Mouse (Mus musculus): Measurements from ENCODE around the gene Slc38a3. TPM values are rescaled to one million over a fixed set of nuclear protein-coding genes. Genes with fewer than 3 reads are reported as not detected.

Slc38a3 gene
- polyA plus RNA-seq, 1 experiment, result not detected

DNA sequence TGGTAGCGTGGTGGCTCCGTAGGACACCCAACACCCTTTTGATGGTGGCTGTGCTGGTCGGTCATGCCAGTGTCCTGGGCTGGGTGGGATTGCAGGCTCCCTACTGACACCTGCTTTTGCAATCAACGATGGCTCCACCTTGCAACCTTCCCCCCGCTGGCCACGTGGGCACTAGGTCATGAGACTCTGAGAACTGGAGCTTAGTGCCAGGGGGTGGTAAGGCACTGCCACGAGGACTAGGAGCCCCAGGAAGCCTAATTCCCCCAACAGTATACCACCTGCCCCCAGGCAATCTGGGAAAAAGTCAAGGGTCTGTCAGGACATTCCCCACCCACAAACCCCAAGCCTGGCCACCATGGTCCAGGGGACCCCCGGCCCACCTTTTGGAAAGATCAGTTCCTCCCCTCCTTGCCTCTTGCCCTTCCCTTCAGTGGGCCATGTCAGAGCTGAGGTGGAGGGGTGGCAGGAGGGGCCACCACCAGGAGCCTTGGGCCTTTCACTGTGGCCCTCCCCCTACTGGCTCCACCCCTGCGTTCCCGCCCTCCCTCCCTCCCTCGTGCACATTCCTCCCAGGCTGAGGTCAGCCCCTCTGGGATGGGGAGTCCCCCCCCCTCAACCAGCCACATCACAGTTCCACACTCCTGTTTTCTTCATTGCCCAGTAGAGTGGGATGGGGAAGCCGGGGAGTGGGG is 60.4 kb downstream of the Slc38a3 start, which contains the start of gene Sema3b:
TSS of gene Sema3b (minus strand) at position 489 of the 692 bp plus-strand sequence.
- no peak for TF ChIP-seq GATA1 (IDR thresholded peaks at IDR 0.05; ENCODE audit: low read length)

DNA sequence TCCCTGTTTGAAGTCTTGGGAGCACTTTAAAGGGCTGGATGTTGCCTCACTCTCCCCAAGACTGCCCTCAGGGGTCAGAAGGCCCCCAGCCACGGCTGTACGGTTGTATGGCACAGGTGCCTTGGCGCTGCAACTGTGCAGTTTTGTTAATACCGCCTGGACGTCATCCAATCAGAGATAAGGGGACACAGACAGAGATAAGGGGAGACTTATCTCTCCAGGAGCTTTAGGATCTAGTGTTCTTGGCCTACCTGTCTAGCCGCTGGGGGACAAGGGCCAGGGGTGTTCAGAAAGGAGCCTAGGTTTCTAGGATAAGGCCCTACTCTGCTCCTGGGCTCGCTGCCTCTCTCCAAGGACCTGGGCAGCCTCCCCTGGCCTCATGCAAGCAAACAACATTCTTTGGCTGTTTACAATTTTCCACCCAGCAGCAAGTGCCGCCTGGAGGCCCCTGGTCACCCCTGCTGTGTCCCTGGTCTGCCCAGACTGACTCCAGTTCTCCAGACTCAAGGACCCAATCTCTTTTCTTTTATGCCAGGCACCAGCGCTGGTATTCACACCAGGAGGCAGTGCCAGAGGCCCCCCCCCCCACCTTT is 61.6 kb downstream of the Slc38a3 start:
- no peak for TF ChIP-seq GATA1 (IDR thresholded peaks at IDR 0.05; ENCODE audit: low read length)

DNA sequence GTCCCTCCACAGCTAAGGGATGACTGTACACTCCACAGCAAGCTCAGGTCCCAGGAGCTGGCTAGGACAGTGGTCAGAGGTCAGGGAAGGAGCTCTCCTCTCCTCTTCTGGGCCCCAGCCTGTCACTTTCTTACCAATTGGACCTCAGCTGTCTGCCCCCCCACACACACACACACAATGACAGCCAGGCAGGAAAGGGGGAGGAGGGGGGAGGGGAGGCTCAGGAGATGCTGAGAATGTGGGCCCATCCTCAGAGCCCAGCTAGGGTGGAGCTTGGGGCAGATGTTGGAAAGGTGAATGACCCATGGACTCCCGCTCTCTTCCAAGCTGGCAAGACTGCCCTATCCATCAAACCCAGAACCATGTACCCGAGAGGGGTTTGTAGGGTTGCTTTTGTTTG is 62.3 kb downstream of the Slc38a3 start:
- TF ChIP-seq GATA1 (IDR thresholded peaks at IDR 0.05; ENCODE audit: low read length), result no peak

DNA sequence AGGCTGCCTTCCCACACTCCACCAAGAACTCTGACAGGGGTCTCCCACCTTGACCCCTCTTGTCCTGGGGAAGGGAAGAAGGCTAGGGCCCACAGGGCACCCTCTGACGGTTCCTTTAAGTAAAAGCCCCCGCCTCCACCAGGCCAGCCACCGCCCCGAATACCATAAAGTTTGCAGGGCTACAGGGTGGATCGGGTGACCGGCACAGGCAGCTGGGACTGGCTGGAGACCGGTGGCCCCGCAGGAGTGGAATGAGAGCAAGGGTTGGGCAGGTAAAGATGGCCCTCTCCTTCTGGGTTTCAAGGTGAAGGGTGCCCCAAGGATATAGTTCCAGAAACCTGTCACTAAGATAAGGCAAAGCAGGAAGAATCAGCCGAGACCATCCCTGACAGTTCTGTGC is 62.7 kb downstream of the Slc38a3 start:
- TF ChIP-seq GATA1 (IDR thresholded peaks at IDR 0.05; ENCODE audit: low read length), result no peak

DNA sequence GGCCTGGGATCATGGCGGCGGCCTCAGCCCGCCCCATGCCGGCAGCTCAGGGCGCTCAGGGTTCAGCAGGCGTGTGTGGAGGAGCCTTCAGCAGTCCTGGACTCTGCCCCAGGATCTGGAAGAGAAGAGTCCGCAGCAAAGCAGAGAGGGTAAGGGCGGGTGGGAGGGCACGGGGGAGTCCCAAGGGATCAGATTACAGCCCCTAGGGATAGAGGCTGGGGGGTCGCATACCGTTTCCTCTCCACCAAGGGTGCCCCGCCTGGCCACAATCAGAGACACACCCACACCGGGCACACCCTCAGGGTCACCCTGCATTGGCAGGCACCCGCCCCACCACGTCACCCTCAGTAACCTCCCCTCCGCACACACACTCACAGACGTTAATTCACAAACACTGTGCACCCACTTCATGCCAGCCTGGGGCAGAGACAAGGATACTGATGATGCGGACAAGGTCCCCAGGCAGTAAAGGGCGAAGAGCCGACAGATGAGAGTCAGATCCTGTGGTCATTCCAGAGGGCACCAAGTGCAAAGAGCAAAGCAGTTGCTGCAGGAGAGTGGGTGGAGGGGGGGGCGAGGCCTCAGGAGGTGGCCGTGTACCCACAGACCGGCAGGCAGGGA is 64.2 kb downstream of the Slc38a3 start:
- TF ChIP-seq GATA1 (IDR thresholded peaks at IDR 0.05; ENCODE audit: low read length), result no peak

DNA sequence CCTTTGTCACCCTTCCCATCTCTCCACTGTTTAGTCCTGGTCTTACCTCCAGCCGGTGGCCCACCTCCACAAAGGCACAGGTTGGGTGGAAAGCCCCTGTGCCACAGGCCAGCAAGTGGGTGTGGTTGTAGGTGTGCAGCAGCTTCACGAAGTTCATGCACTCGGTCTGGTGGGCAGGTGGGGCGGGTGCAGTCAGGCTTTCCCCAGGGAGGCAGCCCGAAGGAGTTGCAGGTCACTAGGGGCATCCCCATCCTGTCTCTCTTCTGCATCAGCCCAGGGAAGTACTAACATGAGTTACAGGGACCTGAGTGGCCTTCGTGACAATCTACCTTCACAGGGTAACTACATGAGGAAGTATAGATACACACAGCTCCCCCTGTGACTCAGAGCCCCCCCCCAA is 66.1 kb downstream of the Slc38a3 start:
- no peak for TF ChIP-seq GATA1 (IDR thresholded peaks at IDR 0.05; ENCODE audit: low read length)

DNA sequence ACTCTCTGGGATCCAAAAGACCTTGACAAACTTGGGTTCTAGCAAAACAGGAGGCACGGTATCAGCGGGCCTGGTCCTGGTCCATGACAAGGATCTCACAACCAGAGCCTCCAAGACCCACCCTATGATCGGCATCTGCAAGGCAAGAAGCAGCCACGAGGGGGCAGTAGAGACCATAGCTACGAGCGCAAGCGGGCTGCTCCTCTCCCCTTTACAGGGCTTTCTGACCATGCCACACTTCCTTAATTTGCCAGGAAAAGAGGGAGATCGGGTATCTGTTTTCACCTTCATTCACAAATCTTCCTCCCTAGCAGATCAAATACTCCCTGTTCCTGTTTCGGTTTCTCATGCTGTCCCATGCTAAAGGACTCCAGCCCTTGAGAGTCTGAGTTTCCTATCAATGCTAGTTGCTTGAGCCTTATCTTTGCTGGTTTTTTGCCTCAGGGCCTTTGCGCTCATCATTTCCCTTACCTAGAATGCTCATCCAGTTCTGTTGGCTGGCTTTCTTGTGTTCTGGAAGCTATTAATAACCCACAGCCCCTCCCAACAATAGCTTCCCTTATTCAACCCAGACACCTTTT is 67.2 kb downstream of the Slc38a3 start:
- no peak for TF ChIP-seq GATA1 (IDR thresholded peaks at IDR 0.05; ENCODE audit: low read length)

DNA sequence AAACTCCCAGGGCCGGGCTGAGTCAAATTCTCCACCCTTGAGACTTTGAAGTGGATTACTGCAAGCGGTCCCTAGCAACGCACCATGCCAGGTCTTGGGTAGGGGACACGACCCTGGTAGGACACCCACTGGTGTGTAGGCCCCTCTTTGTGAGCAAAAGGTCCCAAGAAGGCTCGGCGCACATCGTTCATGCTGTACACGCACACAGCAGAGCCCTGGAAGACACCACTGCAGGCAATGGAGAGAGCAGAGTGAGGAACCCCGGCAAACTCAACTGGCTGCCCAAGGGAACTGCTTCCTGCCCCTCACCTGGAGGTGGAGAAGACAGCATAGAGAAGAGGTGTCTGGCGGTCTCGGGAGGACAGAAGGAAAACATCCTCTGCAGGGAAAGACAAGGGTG is 68.1 kb downstream of the Slc38a3 start:
- no peak for TF ChIP-seq GATA1 (IDR thresholded peaks at IDR 0.05; ENCODE audit: low read length)

DNA sequence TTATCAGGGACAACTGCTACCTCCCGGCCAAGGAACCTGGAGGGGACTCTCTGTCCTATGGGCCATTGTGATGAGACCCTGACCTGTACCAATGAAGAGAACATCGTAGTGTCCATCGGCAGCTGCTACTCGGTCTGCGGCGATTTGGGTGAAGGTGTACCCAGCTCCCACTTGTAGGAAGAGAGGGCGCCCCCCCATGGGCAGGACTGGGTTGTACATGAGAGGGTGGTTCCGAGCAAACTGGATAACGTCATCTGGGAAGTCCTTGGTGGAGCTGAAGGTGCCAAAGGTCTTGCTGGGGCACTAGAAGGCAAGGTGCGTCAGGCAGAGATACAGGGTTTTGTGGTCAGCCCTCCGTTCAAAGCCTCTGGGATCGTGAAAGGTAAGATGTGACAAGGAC is 68.6 kb downstream of the Slc38a3 start:
- TF ChIP-seq GATA1 (IDR thresholded peaks at IDR 0.05; ENCODE audit: low read length), result no peak

Other genes starting within 250 kb of the Slc38a3 start
- 35.6 and 43.9 TPM in 2 replicates for gene Tmem115, start 135.6 kb downstream of the Slc38a3 start, polyA plus RNA-seq (2012)
- gene Cyb561d2, start 127.3 kb downstream of the Slc38a3 start, polyA plus RNA-seq (2012), result 11.6 and 11.7 TPM in 2 replicates
- gene Nprl2, start 127.3 kb downstream of the Slc38a3 start, polyA plus RNA-seq (2012), result 0.68 and 0.92 TPM in 2 replicates
- gene Zmynd10, start 122.2 kb downstream of the Slc38a3 start, polyA plus RNA-seq (2012), result 0.28 and 0.44 TPM in 2 replicates
- gene Rassf1, start 118.0 kb downstream of the Slc38a3 start, polyA plus RNA-seq (2012), result 10.7 and 15.9 TPM in 2 replicates
- 27.3 and 31.3 TPM in 2 replicates for gene Tusc2, start 106.3 kb downstream of the Slc38a3 start, polyA plus RNA-seq (2012)
- 22.8 and 27.1 TPM in 2 replicates for gene Hyal2, start 101.6 kb downstream of the Slc38a3 start, polyA plus RNA-seq (2012)
- gene Hyal1, start 92.6 kb downstream of the Slc38a3 start, polyA plus RNA-seq (2012), result 1.3 and 1.4 TPM in 2 replicates
- gene Naa80, start 90.6 kb downstream of the Slc38a3 start, polyA plus RNA-seq (2012), result 35.5 and 40.9 TPM in 2 replicates
- 0.06 and 0.45 TPM in 2 replicates for gene Hyal3, start 88.7 kb downstream of the Slc38a3 start, polyA plus RNA-seq (2012)
- 131 and 135 TPM in 2 replicates for gene Ifrd2, start 81.9 kb downstream of the Slc38a3 start, polyA plus RNA-seq (2012)
- not detected in 2 replicates for gene Sema3b, start 60.3 kb downstream of the Slc38a3 start, polyA plus RNA-seq (2012)
- gene Gnai2, start 34.2 kb downstream of the Slc38a3 start, polyA plus RNA-seq (2012), result 427 and 551 TPM in 2 replicates
- not detected in 2 replicates for gene Gnat1, start 10.2 kb upstream of the Slc38a3 start, polyA plus RNA-seq (2012)
- 0.02 and 0.05 TPM in 2 replicates for gene Sema3f, start 40.9 kb upstream of the Slc38a3 start, polyA plus RNA-seq (2012)
- gene Rbm5, start 101.5 kb upstream of the Slc38a3 start, polyA plus RNA-seq (2012), result 16.1 and 25.4 TPM in 2 replicates
- gene Rbm6, start 203.7 kb upstream of the Slc38a3 start, polyA plus RNA-seq (2012), result 24.8 and 40.9 TPM in 2 replicates
- gene Mon1a, start 218.6 kb upstream of the Slc38a3 start, polyA plus RNA-seq (2012), result 12.3 and 12.7 TPM in 2 replicates
- 0.02 TPM in 1 of 2 replicates, not detected in the other for gene Mst1r, start 237.3 kb upstream of the Slc38a3 start, polyA plus RNA-seq (2012)

Measured in G1E-ER4 (cell line).